Mouse (Mus musculus) liver, embryonic 11.5 days (tissue): ENCODE data around the gene Ostf1. TPM values are rescaled to one million over a fixed set of nuclear protein-coding genes. Genes with fewer than 3 reads are reported as not detected.

Source experiments
- ATAC-seq: fragments of 200-750 bp; cut with Nextera tagmentation; replicated peaks from 2 replicates; pipeline ENCODE4 v1.8.0; 2017; ENCODE audit warnings: moderate number of reproducible peaks, mild to moderate bottlenecking, moderate TSS enrichment, moderate library complexity; ENCODE audit not compliant: low FRiP score
- DNase-seq: peaks from one replicate; pipeline ENCODE4 v3.0.0-alpha.2; 2017; ENCODE audit warnings: low spot score
- H3K27ac ChIP-seq: fragments of 300-500 bp; sonication (generic); 2 replicates; pipeline ENCODE4 v1.5.1; 2014; ENCODE audit warnings: mild to moderate bottlenecking, low read depth, low read length, control low read depth
- H3K27me3 ChIP-seq: fragments of 300-500 bp; sonication (generic); replicated peaks from 2 replicates; pipeline ENCODE4 v1.6.1; 2014; ENCODE audit warnings: low read length, mixed read lengths; ENCODE audit not compliant: control insufficient read depth, insufficient read depth
- H3K36me3 ChIP-seq: fragments of 300-500 bp; sonication (generic); 2 replicates; pipeline ENCODE4 v1.6.1; 2014; ENCODE audit warnings: mild to moderate bottlenecking, low read length, moderate library complexity, mixed read lengths; ENCODE audit not compliant: control insufficient read depth, insufficient read depth
- H3K4me1 ChIP-seq: fragments of 300-500 bp; sonication (generic); replicated peaks from 2 replicates; pipeline ENCODE4 v1.6.1; 2014; ENCODE audit warnings: low read length, mixed read lengths; ENCODE audit not compliant: control insufficient read depth, insufficient read depth
- H3K4me2 ChIP-seq: fragments of 300-500 bp; sonication (generic); 2 replicates; pipeline ENCODE4 v1.6.1; 2014; ENCODE audit warnings: mild to moderate bottlenecking, control low read depth, moderate library complexity
- H3K4me3 ChIP-seq: fragments of 300-500 bp; sonication (generic); 2 replicates; pipeline ENCODE4 v1.5.1; 2014; ENCODE audit warnings: low read depth, low read length, control low read depth
- H3K9ac ChIP-seq: fragments of 300-500 bp; sonication (generic); 2 replicates; pipeline ENCODE4 v1.6.1; 2014; ENCODE audit warnings: low read depth, low read length, control low read depth
- H3K9me3 ChIP-seq: fragments of 300-500 bp; sonication (generic); 2 replicates; pipeline ENCODE4 v1.6.1; 2016; ENCODE audit warnings: low read length, inconsistent platforms, mixed read lengths; ENCODE audit not compliant: control insufficient read depth
- WGBS: fragments of 180-500 bp; shearing (Covaris S2); extraction: QIAGEN DNeasy Blood & Tissue Kit; methylation state at CpG from one replicate; pipeline ENCODE4 v1.1.7; 2014; 5-methylcytosine and 5-hydroxymethylcytosine counted together
- polyA plus RNA-seq: library from polyadenylated mRNA; unstranded; fragments of >200 nt; fragmentation: Nextera tagmentation; extraction: Ambion mirVana; gene quantifications from 2 replicates; pipeline ENCODE4 v1.2.1, GENCODE M21; 2014

Ostf1 gene
- polyA plus RNA-seq, result 86.8 and 92.2 TPM in 2 replicates

- peak within 1 kb of the TSS; percentile 84 for H3K4me3 ChIP-seq
- no peaks in the 10 kb centered on the region for H3K27me3 ChIP-seq
- H3K9ac ChIP-seq, result peak within 1 kb of the TSS; percentile 75
- no peaks in the 10 kb centered on the region for H3K9me3 ChIP-seq
- H3K4me2 ChIP-seq, result peak within 1 kb of the TSS; percentile 80
- DNase-seq, result peak; percentile 94
- peaks cover 14% of the 10 kb centered on the region for H3K4me1 ChIP-seq
- peak within 1 kb of the TSS; percentile 74 for H3K27ac ChIP-seq
- H3K36me3 ChIP-seq, result no peaks in the 10 kb centered on the region
- ATAC-seq, result peak; percentile 97
- WGBS, result under 1% methylated on average over 51 of the region's 51 CpGs
Observed at GRCm38 (mm10) chr19:18631644-18632219, at the start of gene Ostf1, which contains the start of gene Nmrk1. TSS of gene Ostf1 (minus strand) at chr19:18631823. TSS of gene Nmrk1 (plus strand) at chr19:18631950.

- Histone ChIP-seq H3K9ac (peak overlapping the region; percentile 41), H3K36me3 (no peaks in the 10 kb centered on the region), H3K4me2 (peak overlapping the region; percentile 76), H3K4me1 (peaks cover 19% of the 10 kb centered on the region), H3K27me3 (no peaks in the 10 kb centered on the region), H3K4me3 (peak overlapping the region; percentile 17), H3K27ac (no peak overlapping the region), H3K9me3 (no peaks in the 10 kb centered on the region)
- ATAC-seq (no peak), DNase-seq (no peak)
- 47% methylated on average over 4 of the region's 4 CpGs for WGBS
Observed at GRCm38 (mm10) chr19:18673116-18673515, 41.5 kb upstream of the Ostf1 start.

GRCm38 (mm10) chr19:18672498-18672897, 40.9 kb upstream of the Ostf1 start:
- WGBS, result 59% methylated on average over 3 of the region's 3 CpGs
- H3K27ac ChIP-seq, result no peak overlapping the region
- peaks cover 19% of the 10 kb centered on the region for H3K4me1 ChIP-seq
- DNase-seq, result no peak
- peak overlapping the region; percentile 87 for H3K4me3 ChIP-seq
- H3K27me3 ChIP-seq, result no peaks in the 10 kb centered on the region
- no peaks in the 10 kb centered on the region for H3K9me3 ChIP-seq
- H3K4me2 ChIP-seq, result peak overlapping the region; percentile 76
- ATAC-seq, result no peak
- peak overlapping the region; percentile 41 for H3K9ac ChIP-seq
- no peaks in the 10 kb centered on the region for H3K36me3 ChIP-seq

- peak; percentile 67 for ATAC-seq
- WGBS, result under 1% methylated on average over 62 of the region's 64 CpGs
- DNase-seq, result peak; percentile 70
Observed at GRCm38 (mm10) chr19:18671056-18671741, 39.6 kb upstream of the Ostf1 start.

GRCm38 (mm10) chr19:18670608-18671007, 39.0 kb upstream of the Ostf1 start, which contains the start of gene Carnmt1:
TSS of gene Carnmt1 (plus strand) at chr19:18670764.
- H3K36me3 ChIP-seq, result no peaks in the 10 kb centered on the region
- H3K9me3 ChIP-seq, result no peaks in the 10 kb centered on the region
- peak within 1 kb of the TSS; percentile 76 for H3K4me2 ChIP-seq
- H3K4me1 ChIP-seq, result peaks cover 19% of the 10 kb centered on the region
- peak within 1 kb of the TSS; percentile 87 for H3K27ac ChIP-seq
- under 1% methylated on average over 48 of the region's 58 CpGs for WGBS
- peak; percentile 93 for ATAC-seq
- peak within 1 kb of the TSS; percentile 87 for H3K4me3 ChIP-seq
- peak within 1 kb of the TSS; percentile 79 for H3K9ac ChIP-seq
- no peaks in the 10 kb centered on the region for H3K27me3 ChIP-seq
- DNase-seq, result peak; percentile 98

More at GRCm38 (mm10) chr19:18671056-18671741, 39.6 kb upstream of the Ostf1 start:
- Histone ChIP-seq H3K9me3 (no peaks in the 10 kb centered on the region), H3K4me2 (peak overlapping the region; percentile 76), H3K27ac (peak overlapping the region; percentile 87), H3K4me3 (peak overlapping the region; percentile 87), H3K27me3 (no peaks in the 10 kb centered on the region), H3K9ac (peak overlapping the region; percentile 79), H3K36me3 (no peaks in the 10 kb centered on the region), H3K4me1 (peaks cover 19% of the 10 kb centered on the region)

- ATAC-seq (no peak), DNase-seq (no peak)
- H3K9me3 ChIP-seq, result no peaks in the 10 kb centered on the region
- no peak overlapping the region for H3K4me2 ChIP-seq
- H3K4me3 ChIP-seq, result no peak overlapping the region
- WGBS, result 90% methylated on average over 7 of the region's 7 CpGs
- no peak overlapping the region for H3K9ac ChIP-seq
- H3K36me3 ChIP-seq, result no peaks in the 10 kb centered on the region
- H3K27ac ChIP-seq, result no peak overlapping the region
- H3K27me3 ChIP-seq, result no peaks in the 10 kb centered on the region
- peaks cover 19% of the 10 kb centered on the region for H3K4me1 ChIP-seq
Observed at GRCm38 (mm10) chr19:18669551-18669950, 37.9 kb upstream of the Ostf1 start.

GRCm38 (mm10) chr19:18666966-18667365, 35.3 kb upstream of the Ostf1 start:
- H3K4me2 ChIP-seq, result no peak overlapping the region
- ATAC-seq (no peak), DNase-seq (no peak)
- no peak overlapping the region for H3K9ac ChIP-seq
- no peaks in the 10 kb centered on the region for H3K9me3 ChIP-seq
- 0 out of 2 replicates have a peak, but pooled peaks cover 2% of the 10 kb centered on the region for H3K4me1 ChIP-seq
- H3K36me3 ChIP-seq, result no peaks in the 10 kb centered on the region
- H3K27me3 ChIP-seq, result no peaks in the 10 kb centered on the region
- 90% methylated on average over 7 of the region's 7 CpGs for WGBS
- H3K27ac ChIP-seq, result no peak overlapping the region
- no peak overlapping the region for H3K4me3 ChIP-seq

- H3K36me3 ChIP-seq, result no peaks in the 10 kb centered on the region
- no peak for DNase-seq
Observed at GRCm38 (mm10) chr19:18663904-18664303, 32.3 kb upstream of the Ostf1 start.

More at GRCm38 (mm10) chr19:18663904-18664303, 32.3 kb upstream of the Ostf1 start:
- Histone ChIP-seq H3K9me3 (no peaks in the 10 kb centered on the region), H3K4me2 (no peak overlapping the region), H3K27me3 (no peaks in the 10 kb centered on the region), H3K9ac (no peak overlapping the region), H3K4me3 (no peak overlapping the region), H3K27ac (no peak overlapping the region), H3K4me1 (peaks cover 5% of the 10 kb centered on the region)
- no peak for ATAC-seq
- 47% methylated on average over 2 of the region's 2 CpGs for WGBS
